Mouse (Mus musculus): ENCODE measurements at regions not wholly inside any gene's neighbourhood (a gene's known extent, or its start where the extent isn't known, plus 50 kb on each side); places are given as distances from the start of the nearest gene placed in this dataset.

GRCm38 (mm10) chr8:127662776-127663499 lies 599.2 kb downstream of the Pard3 start:
- DNase-seq, result no peak

- DNase-seq, result peak; percentile 2
Measured at GRCm38 (mm10) chr8:127666606-127667005, 602.9 kb downstream of the Pard3 start.

GRCm38 (mm10) chr8:127668991-127669390 lies 605.3 kb downstream of the Pard3 start:
- no peak for DNase-seq

- no peak for DNase-seq
Measured at GRCm38 (mm10) chr8:127674063-127674462, 610.4 kb downstream of the Pard3 start.

- DNase-seq, result no peak
Measured at GRCm38 (mm10) chr8:127675377-127675776, 611.7 kb downstream of the Pard3 start.

- no peak for DNase-seq
Measured at GRCm38 (mm10) chr8:127680205-127680604, 616.5 kb downstream of the Pard3 start.

GRCm38 (mm10) chr8:127684213-127684612 lies 620.5 kb downstream of the Pard3 start:
- DNase-seq, result no peak

GRCm38 (mm10) chr8:127690792-127691191 lies 627.1 kb downstream of the Pard3 start:
- no peak for DNase-seq

GRCm38 (mm10) chr8:127698404-127698803 lies 634.7 kb downstream of the Pard3 start:
- DNase-seq, result peak; percentile 20

GRCm38 (mm10) chr8:127704406-127704805 lies 640.7 kb downstream of the Pard3 start:
- DNase-seq, result no peak

- no peak for DNase-seq
Measured at GRCm38 (mm10) chr8:127706051-127706835, 642.5 kb downstream of the Pard3 start.

- no peak for DNase-seq
Measured at GRCm38 (mm10) chr8:127709439-127709838, 645.7 kb downstream of the Pard3 start.

GRCm38 (mm10) chr8:127715097-127715496 lies 643.3 kb upstream of the Nrp1 start:
- DNase-seq, result no peak

GRCm38 (mm10) chr8:127717969-127718368 lies 640.4 kb upstream of the Nrp1 start:
- DNase-seq, result no peak

GRCm38 (mm10) chr8:127719881-127720280 lies 638.5 kb upstream of the Nrp1 start:
- peak; percentile 34 for DNase-seq

GRCm38 (mm10) chr8:127720593-127721290 lies 637.7 kb upstream of the Nrp1 start:
- no peak for DNase-seq

GRCm38 (mm10) chr8:127721624-127722023 lies 636.8 kb upstream of the Nrp1 start:
- no peak for DNase-seq

GRCm38 (mm10) chr8:127734059-127734458 lies 624.3 kb upstream of the Nrp1 start:
- DNase-seq, result no peak

GRCm38 (mm10) chr8:127742236-127742635 lies 616.2 kb upstream of the Nrp1 start:
- DNase-seq, result no peak

- peak; percentile 61 for DNase-seq
Measured at GRCm38 (mm10) chr8:127745221-127745620, 613.2 kb upstream of the Nrp1 start.

GRCm38 (mm10) chr8:127746456-127746855 lies 611.9 kb upstream of the Nrp1 start:
- DNase-seq, result no peak

GRCm38 (mm10) chr8:127752871-127753270 lies 605.5 kb upstream of the Nrp1 start:
- no peak for DNase-seq

All from adrenal gland, adult 2 months (tissue).